Mouse (Mus musculus) lung, embryonic 14.5 days (tissue): ENCODE results near the gene Kazald1. TPM values are rescaled to one million over a fixed set of nuclear protein-coding genes. Genes with fewer than 3 reads are reported as not detected.

ENCODE experiments used
- ATAC-seq: fragments of 200-750 bp; cut with Nextera tagmentation; 2 replicates; pipeline ENCODE4 v1.8.0; 2017; ENCODE audit warnings: mild to moderate bottlenecking, moderate TSS enrichment, moderate library complexity; ENCODE audit not compliant: insufficient read depth
- DNase-seq: peaks from one replicate; pipeline ENCODE4 v3.0.0-alpha.2; 2015
- H3K27ac ChIP-seq: fragments of 300-500 bp; sonication (generic); 2 replicates; pipeline ENCODE4 v1.5.1; 2014; ENCODE audit warnings: low read depth, mild to moderate bottlenecking, moderate library complexity
- H3K27me3 ChIP-seq: fragments of 300-500 bp; sonication (generic); 2 replicates; pipeline ENCODE4 v1.6.1; 2014; ENCODE audit warnings: low read length, control low read depth; ENCODE audit not compliant: insufficient read depth
- H3K36me3 ChIP-seq: fragments of 300-500 bp; sonication (generic); 2 replicates; pipeline ENCODE4 v1.6.1; 2014; ENCODE audit warnings: control low read depth; ENCODE audit not compliant: insufficient read depth
- H3K4me1 ChIP-seq: fragments of 300-500 bp; sonication (generic); 2 replicates; pipeline ENCODE4 v1.6.1; 2014; ENCODE audit warnings: antibody characterized with exemption, control low read depth; ENCODE audit not compliant: insufficient read depth
- H3K4me2 ChIP-seq: fragments of 300-500 bp; sonication (generic); 2 replicates; pipeline ENCODE4 v1.6.1; 2014; ENCODE audit warnings: mild to moderate bottlenecking
- H3K4me3 ChIP-seq: fragments of 300-500 bp; sonication (generic); 2 replicates; pipeline ENCODE4 v1.5.1; 2014; ENCODE audit warnings: low read depth, low read length
- H3K9ac ChIP-seq: fragments of 300-500 bp; sonication (generic); 2 replicates; pipeline ENCODE4 v1.6.1; 2014
- H3K9me3 ChIP-seq: fragments of 300-500 bp; sonication (generic); 2 replicates; pipeline ENCODE4 v1.6.1; 2016; ENCODE audit warnings: low read depth, low read length, control low read depth
- CTCF ChIP-seq: IDR thresholded peaks from 2 replicates; pipeline ENCODE4 v1.5.1; 2016; ENCODE audit warnings: antibody characterized with exemption, low read depth
- WGBS: fragments of 180-500 bp; shearing (Covaris S2); extraction: QIAGEN DNeasy Blood & Tissue Kit; methylation state at CpG from one replicate; pipeline ENCODE4 v1.1.7; 2014; 5-methylcytosine and 5-hydroxymethylcytosine counted together
- polyA plus RNA-seq: library from polyadenylated mRNA; unstranded; fragments of >200 nt; fragmentation: Nextera tagmentation; extraction: Ambion mirVana; gene quantifications from 2 replicates; pipeline ENCODE4 v1.2.1, GENCODE M21; 2014

Gene Kazald1
- 1.5 and 2.4 TPM in 2 replicates for polyA plus RNA-seq

DNA sequence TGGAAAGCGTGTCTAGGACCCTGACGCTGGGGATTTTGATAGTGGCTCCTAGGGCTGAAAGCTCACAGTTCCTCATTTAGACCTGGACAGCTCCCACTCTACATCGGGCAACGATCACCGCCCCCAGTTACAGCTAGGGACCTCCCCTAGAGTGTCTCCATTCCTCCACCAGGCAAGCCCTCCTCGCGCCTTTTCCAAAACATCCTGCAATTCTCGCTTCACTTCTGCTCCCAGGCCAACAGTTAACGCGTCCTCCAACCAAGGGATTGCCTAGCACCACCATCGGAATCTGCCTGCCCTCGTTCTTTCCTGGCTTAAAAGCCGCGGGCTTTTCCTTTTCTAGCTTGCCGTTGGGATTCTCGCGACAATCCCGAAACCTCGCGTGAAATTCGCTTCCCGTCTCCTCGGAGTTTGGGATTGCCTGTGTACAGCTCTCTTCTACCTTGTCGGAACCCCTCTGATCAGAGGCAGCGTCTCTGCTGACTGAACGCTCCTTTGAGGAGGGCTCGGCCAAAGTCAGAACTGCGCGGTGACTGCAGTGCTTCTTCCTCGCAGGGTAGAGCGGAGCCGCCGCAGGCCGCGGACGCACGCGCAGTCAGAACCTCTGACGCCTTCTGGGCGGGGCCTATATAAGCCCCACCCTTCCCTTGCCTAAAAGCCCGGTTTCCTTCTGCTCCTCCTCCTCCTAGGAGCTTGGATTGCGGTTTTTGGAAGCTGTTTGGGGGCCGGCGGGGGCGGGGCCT lies at the start of gene Kazald1:
Gene Kazald1 (plus strand): TSS at position 662 of the 743 bp plus-strand sequence.
- WGBS: under 1% methylated on average over 45 of the region's 45 CpGs
- Histone ChIP-seq H3K9me3 (no peaks in the 10 kb centered on the region), H3K4me1 (peaks cover 20% of the 10 kb centered on the region; the same call in 1 of the 2 replicates), H3K27me3 (peaks cover 44% of the 10 kb centered on the region), H3K9ac (peak within 1 kb of the TSS; percentile 72), H3K27ac (peak within 1 kb of the TSS; percentile 94), H3K4me3 (peak within 1 kb of the TSS; percentile 62), H3K4me2 (peak within 1 kb of the TSS; percentile 88), H3K36me3 (no peaks in the 10 kb centered on the region)
- no peak for TF ChIP-seq CTCF
- DNase-seq (peak; percentile 99), ATAC-seq (peak; percentile 84)

DNA sequence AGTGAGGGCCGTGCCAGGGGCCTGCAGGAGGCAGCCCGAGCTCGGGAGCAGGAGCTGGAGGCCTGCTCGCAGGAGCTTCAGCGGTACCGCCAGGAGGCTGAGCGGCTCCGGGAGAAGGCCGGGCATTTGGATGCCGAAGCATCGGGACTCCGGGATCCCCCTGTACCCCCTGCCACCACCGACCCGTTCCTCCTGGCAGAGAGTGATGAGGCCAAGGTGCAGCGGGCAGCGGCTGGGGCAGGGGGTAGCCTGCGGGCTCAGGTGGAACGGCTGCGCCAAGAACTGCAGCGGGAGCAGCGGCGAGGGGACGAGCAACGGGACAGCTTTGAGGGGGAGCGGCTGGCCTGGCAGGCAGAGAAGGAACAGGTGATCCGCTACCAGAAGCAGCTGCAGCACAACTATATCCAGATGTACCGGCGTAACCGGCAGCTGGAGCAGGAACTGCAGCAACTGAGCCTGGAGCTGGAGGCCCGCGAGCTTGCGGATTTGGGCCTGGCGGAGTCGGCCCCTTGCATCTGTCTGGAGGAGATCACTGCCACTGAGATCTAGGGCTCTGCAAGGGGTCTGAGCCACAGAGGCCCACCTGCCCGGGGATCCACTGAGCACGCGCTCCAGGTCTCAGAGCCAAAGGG lies 49.0 kb upstream of the Kazald1 start:
- Histone ChIP-seq H3K4me2 (no peak overlapping the region), H3K9ac (no peak overlapping the region), H3K36me3 (peaks cover 73% of the 10 kb centered on the region), H3K4me3 (no peak overlapping the region), H3K9me3 (no peaks in the 10 kb centered on the region), H3K27ac (no peak overlapping the region), H3K4me1 (peaks cover 4% of the 10 kb centered on the region; the same call in 1 of the 2 replicates), H3K27me3 (no peaks in the 10 kb centered on the region)
- DNase-seq: no peak
- ATAC-seq: no peak
- no peak for TF ChIP-seq CTCF
- 86% methylated on average over 37 of the region's 37 CpGs for WGBS

DNA sequence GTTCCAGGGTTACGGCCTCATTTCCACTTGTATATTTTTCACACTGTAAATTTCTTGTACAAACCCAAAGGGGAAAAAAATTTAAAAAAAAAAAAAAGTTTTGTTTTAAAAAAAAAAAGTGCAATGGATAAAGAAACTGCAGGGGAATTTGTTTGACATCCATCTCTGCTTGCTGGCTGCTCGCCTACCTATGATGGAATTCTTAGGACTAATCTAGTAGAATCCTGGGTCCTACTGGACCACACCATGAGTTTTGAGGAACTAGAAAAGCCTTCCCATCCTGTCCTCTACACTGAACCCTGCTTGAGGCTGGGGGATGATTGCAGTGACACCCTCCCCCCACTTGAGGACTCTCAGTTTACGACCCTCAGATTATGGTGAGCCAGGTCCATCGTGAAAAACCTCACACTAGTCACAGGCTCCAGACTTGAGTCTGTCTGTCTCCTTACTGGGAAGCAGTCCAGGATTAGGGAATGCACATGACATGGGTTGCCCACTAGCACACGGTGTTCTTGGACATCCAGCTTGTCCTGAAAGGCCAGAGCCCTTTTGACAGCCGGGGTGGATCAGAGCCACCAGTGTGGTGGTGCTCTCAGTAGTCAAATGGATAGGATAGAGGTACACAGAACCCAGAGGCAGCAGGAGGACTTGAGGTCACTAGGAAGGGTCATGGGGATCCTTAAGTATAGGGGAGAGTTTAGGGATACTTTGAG lies 47.9 kb upstream of the Kazald1 start:
- Histone ChIP-seq H3K27me3 (no peaks in the 10 kb centered on the region), H3K9ac (no peak overlapping the region), H3K27ac (no peak overlapping the region; the same call in 1 of the 2 replicates), H3K9me3 (no peaks in the 10 kb centered on the region), H3K4me2 (no peak overlapping the region), H3K4me3 (no peak overlapping the region), H3K4me1 (0 out of 2 replicates have a peak, but pooled peaks cover 3% of the 10 kb centered on the region), H3K36me3 (peaks cover 62% of the 10 kb centered on the region)
- DNase-seq: no peak
- TF ChIP-seq CTCF: no peak
- WGBS: 66% methylated on average over 6 of the region's 6 CpGs
- ATAC-seq: no peak

DNA sequence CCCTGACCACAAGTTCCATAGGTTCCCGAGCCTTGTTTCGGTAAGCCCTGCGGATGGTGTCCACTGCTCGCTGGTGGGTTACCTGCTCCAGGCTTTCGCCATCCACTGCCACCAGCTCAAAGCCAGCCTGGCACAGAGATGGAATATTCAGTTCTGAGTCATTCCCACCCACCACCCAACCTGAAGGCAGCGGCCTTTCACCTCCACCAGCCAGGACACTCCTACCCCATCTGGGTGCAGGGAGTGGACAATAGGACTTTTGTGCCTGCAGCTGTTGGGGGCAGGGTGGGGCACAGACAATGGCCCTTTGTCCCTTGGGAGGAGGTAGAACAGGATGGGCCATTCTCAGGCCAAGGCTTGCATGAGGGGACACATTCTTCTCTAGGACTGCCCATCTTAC lies 47.2 kb upstream of the Kazald1 start:
- H3K9me3 ChIP-seq: no peaks in the 10 kb centered on the region
- H3K9ac ChIP-seq: no peak overlapping the region
- 0 out of 2 replicates have a peak, but pooled peaks cover 6% of the 10 kb centered on the region for H3K4me1 ChIP-seq
- TF ChIP-seq CTCF: no peak
- DNase-seq (no peak), ATAC-seq (no peak)
- no peaks in the 10 kb centered on the region for H3K27me3 ChIP-seq
- 85% methylated on average over 6 of the region's 6 CpGs for WGBS
- no peak overlapping the region for H3K4me2 ChIP-seq
- peaks cover 55% of the 10 kb centered on the region for H3K36me3 ChIP-seq
- no peak overlapping the region for H3K4me3 ChIP-seq
- no peak overlapping the region for H3K27ac ChIP-seq

DNA sequence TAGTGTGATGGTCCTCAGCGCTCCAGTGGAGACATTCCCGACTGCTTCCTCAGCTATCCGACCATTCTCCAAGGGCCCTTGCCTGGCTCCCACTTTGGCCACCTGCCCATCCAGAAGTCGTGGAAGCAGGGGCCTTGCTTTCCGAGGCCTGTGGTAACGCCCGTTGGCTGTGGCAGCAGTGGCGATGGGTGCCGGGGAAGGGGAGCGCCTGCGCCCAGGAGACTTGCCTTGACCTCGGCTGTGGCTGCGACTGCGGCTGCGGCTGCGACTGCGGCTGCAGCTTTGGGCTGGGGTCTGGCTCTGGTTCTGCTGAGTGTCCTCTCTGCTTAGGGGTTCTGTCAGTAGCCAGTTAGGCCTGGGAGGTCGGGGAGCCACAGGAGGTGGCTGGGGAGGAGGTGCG lies 46.3 kb upstream of the Kazald1 start:
- Histone ChIP-seq H3K9ac (no peak overlapping the region), H3K4me2 (no peak overlapping the region), H3K4me3 (no peak overlapping the region), H3K27ac (no peak overlapping the region), H3K27me3 (no peaks in the 10 kb centered on the region), H3K4me1 (0 out of 2 replicates have a peak, but pooled peaks cover 6% of the 10 kb centered on the region), H3K9me3 (no peaks in the 10 kb centered on the region), H3K36me3 (peaks cover 46% of the 10 kb centered on the region)
- 51% methylated on average over 19 of the region's 19 CpGs for WGBS
- no peak for ATAC-seq
- no peak for DNase-seq
- TF ChIP-seq CTCF: no peak

DNA sequence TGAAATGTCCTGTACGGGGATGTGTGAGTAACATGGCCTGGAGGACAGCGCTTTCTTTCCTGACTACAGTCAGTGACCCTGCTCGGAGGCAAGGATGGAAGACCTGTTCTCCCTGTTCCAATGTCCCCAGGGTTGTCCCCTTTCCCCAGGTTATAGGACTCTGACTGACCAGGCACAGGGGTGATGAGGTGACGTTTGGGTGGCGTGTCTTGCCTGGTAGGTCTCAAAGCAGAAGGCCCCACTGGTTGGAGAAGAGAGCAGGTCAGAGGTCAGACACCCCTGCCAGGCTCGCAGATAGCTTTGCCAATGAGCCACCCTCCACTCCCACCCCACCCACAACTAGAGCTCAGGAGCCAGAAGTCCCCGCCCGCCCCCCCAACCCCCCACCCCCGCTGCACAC lies 45.5 kb upstream of the Kazald1 start:
- DNase-seq: no peak

More for the DNA sequence above, 45.5 kb upstream of the Kazald1 start:
- H3K9ac ChIP-seq: no peak overlapping the region
- peaks cover 40% of the 10 kb centered on the region for H3K36me3 ChIP-seq
- TF ChIP-seq CTCF: no peak
- no peak overlapping the region for H3K27ac ChIP-seq
- 0 out of 2 replicates have a peak, but pooled peaks cover 6% of the 10 kb centered on the region for H3K4me1 ChIP-seq
- 54% methylated on average over 9 of the region's 9 CpGs for WGBS
- no peak overlapping the region for H3K4me2 ChIP-seq
- H3K9me3 ChIP-seq: no peaks in the 10 kb centered on the region
- no peak for ATAC-seq
- H3K27me3 ChIP-seq: no peaks in the 10 kb centered on the region
- no peak overlapping the region for H3K4me3 ChIP-seq
